Mouse (Mus musculus) cerebellum, adult 9-10 months (tissue): ENCODE measurements around the gene Jmjd8.
"Not testable (repeated sequence)": the region's sequence is repeated elsewhere in the genome, so short reads cannot be mapped to it uniquely, and the experiment has no call there.

Experiments used
- DNase-seq: peaks from one replicate; pipeline ENCODE4 v3.0.0; 2022

The Jmjd8 gene

DNA sequence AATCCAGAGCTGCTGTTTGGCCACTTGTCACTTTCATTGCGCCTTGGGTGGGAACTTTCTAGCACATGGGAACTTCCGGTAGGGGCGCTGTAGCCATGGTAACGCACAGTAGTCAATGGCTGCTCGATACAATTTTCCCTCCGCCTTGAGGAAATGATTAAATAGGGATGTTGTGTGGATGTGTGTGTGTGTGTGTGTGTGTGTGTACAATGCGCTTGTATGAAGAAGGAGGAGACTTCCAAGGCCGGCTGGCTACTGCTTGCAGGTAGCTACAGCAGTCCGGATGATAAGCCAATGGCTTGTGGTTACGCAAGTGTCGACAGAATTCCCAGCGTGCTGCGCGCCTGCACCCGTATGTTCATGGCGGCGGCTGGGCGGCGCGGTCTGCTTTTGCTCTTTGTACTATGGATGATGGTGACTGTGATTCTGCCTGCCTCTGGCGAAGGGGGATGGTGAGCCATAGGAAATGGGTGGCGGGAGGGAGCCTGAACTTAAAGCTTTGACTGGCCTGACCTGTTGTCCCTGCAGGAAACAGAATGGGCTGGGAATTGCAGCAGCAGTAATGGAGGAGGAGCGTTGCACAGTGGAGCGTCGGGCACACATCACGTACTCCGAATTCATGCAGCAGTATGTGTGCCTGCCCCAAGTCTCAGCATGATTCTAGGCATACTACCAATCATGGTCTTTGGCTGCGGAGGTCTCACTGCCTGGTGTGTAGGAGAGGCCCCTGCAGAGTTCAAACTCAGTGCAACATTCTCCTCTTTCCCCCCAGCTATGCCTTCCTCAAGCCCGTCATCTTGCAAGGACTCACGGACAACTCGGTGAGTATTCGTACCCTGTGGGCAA is at the start of gene Jmjd8:
TSS of gene Jmjd8 (plus strand) at position 156 of the 846 bp plus-strand sequence.
- peak; percentile 85 for DNase-seq

DNA sequence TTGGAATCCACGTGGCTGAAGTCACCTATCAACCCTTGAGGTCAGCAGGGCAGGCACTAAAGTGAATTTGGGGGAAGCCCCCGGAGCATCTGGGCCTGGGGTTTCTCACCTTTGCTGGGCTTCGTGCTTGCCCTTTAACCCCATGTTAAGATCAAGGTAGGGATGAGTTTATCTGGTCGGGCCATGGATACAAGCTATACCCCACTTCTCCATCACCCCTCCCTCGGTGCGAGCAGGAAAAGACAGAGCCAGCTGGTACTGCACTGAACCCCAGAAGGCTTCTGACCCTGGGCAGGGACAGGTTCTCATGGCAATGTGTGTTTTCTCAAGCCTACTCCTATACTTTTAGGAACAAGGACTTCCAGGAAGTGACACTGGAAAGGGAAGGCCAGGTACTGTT is 47.3 kb upstream of the Jmjd8 start:
- DNase-seq: no peak

- peak; percentile 71 for DNase-seq
These were observed 45.6 kb upstream of the Jmjd8 start for GRCm38 (mm10) chr17:25783086-25783485.

GRCm38 (mm10) chr17:25783861-25784574 is 44.6 kb upstream of the Jmjd8 start:
- DNase-seq: peak; percentile 46

DNA sequence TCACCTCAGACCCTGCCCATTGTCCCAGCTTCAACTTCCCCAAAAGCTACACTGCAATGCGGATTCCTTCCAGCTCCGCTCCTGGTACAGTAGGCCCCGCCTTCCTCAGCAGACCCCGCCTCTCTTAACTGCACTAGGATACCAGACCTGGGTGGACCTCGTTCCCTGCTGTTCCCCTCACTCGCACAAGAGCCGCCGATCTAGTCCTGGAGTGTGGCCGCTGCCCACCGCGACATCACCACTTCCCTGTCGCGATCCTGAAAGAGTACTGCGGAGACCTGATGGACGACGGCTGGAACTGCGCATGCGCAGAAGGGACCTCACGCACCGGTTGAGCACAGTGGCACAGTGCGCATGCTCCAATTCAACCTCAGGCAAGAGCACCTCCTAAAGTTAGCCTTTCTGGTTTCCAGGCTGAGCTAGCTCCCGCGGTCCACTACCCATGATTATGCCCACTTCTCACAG is 43.4 kb upstream of the Jmjd8 start, which contains the start of gene Haghl:
TSS of gene Haghl (minus strand) at position 393 of the 465 bp plus-strand sequence.
- DNase-seq: peak; percentile 98

- DNase-seq: no peak
These were observed 42.4 kb upstream of the Jmjd8 start, which contains the start of gene Ccdc78 for GRCm38 (mm10) chr17:25786280-25786679. TSS of gene Ccdc78 (plus strand) at chr17:25786580.

DNA sequence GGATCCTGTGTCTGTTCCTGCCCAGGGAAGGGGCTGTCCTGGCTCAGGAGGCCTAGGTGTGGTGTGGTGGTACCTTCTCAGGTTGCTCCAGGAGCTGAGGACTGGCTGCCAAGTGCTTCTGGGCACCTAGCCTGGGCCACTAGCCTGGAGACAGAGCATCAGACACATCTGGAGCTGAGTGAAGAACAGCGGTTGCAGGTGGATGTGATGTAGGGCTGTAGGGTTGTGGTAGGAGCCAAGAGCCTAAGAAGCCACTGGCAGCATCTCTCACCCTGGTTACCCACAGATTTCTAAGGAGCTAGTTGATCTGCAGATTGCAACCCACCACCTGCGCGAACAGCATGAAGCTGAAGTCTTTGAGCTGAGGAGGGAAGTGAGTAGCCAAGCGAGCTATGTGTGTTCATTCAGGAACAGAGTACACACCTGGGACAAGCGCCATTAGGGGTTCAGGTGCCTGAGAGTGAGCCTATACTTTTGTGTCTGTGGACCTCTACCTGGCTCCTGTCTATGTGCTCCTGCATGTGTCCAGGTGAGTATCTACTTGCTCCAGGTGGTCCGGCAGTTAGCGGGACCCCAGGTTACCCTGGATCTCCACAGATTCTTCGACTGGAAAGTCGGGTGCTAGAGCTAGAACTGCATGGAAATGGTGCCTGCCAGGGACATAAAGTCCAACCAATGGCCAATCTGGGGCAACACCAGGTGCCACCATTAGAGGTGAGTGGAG is 41.7 kb upstream of the Jmjd8 start:
- DNase-seq: no peak

GRCm38 (mm10) chr17:25791320-25791842 is 37.3 kb upstream of the Jmjd8 start:
- DNase-seq: no peak

DNA sequence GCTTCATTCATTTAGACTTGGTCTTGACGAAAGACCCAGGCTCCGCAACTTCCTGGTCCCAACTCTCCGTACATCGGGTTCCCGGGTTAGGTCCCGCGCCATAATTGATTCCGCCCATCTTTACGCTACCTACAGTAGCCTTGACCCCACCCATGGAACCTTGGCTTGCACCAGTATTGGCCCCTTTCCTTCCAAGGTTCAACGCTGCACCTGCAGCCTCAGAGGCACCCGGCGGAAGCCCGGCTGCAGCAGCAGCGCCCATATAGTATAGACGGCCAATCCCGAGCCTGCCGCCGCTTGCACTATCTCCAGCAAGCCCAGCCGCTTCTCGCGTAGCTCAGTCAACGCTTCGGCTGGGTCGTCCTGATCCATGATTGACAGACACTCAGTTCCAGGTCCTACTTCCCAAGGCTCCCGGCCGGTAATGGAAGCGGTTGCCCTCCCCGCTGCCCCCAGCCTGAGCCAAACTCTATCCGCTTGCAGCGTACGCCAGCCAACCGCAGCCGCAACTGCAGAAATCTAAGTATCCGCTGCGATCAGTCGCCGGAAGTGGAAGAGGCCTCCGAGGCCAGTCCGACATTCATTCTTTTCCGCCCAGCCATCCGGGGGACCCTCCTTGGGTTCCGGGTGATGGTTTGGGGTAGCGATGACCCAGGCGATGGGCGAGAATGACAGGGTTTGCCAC is 36.7 kb upstream of the Jmjd8 start:
- DNase-seq: peak; percentile 86

GRCm38 (mm10) chr17:25792615-25793014 is 36.1 kb upstream of the Jmjd8 start, which contains the start of gene Fam173a:
TSS of gene Fam173a (minus strand) at chr17:25792901.
- no peak for DNase-seq

GRCm38 (mm10) chr17:25794197-25794596 is 34.5 kb upstream of the Jmjd8 start:
- DNase-seq: no peak

DNA sequence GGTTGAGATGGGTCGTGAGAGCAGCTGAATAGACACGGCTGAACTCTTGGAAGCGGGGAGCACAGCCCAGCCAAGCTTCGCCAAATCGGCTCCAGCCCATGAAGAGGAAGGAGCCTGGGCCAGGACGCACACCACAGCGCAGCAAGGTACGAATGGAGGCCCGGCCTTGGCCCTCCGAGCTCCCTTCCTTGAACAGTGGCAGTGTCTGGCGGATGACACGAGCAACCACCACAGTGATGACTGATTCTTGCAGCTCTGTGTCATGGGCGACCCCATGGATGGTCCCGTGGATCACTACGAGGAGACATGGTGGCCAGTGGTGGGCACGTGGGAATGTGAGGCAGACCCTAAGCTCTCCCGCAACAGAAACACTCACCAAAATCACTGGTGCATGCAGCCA is 33.7 kb upstream of the Jmjd8 start:
- DNase-seq: no peak

DNA sequence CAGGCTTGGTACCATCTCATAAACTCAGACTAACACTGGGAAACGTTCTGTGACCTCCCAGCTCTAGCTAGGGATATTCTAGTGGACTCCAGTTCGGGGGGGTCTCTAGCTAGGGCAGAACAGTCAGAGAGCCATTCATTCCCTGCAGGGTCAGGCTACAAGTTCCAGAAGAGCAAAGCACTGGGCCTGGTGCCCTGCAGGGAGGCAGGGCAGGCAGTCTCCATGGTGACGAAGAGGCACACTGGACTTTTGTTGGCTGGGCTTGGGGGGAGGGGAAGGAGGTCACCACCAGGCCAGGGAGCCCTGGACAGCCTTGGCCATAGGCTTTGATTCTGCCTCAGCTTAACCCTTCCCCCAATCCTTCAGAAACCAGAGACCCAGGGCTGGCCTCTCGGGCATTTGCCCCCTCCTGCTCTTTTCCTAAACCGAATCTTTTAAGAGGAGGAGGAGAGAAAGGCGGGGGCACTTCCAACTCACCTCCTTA is 33.0 kb upstream of the Jmjd8 start, which contains the start of gene AC134908.4:
TSS of gene AC134908.4 (minus strand) at position 51 of the 484 bp plus-strand sequence.
- DNase-seq: no peak

DNA sequence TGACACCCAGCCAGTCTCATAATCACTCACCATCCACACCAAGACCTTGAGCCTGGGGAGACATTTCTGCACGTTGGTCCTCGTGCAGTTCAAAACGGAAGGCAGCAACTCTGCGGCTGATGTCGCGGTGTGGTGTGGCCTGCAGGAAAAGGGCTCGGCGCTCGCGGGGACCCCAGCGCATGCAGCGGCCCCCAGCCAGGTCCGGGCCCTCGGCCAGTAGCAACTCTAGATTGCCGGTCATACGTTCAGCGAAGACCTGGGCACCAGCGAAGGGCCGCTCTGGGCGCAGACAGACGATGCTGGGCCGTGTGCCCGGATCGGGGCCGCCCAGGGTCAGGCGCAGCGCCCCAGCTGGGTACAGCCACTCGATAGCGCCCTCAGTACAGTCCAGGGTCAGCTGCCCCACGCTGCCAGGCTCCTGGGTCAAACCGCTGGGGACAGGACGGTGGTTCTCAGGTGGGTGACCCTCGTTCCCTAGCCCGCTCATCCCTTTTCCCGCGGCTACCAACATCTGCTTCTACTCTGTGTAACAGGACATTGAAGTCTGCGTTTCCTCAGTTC is 32.4 kb upstream of the Jmjd8 start:
- no peak for DNase-seq

DNA sequence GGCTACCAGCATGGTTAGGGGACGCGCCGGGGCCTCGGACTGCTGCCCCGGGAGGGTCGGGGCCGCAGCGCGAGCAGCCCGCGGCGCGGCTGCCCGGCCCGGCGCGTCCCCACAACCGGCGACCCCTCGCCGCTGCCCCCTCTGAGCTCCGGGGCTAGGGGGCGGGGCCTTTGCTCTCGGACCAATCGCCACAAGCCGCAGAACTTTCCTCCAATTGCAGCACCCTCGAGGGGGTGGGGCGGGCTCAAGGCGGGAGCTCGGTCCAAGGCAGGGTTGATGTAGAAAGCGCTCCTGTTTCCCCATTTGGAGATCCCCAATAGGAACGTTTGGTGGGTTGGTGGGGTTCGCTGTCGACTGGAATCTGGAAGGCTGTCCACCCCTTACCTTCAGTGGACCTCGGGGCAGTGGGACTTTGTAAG is 31.7 kb upstream of the Jmjd8 start, which contains the start of gene Metrn:
TSS of gene Metrn (minus strand) at position 186 of the 419 bp plus-strand sequence.
- no peak for DNase-seq

GRCm38 (mm10) chr17:25801029-25801428 is 27.6 kb upstream of the Jmjd8 start:
- DNase-seq: peak; percentile 86

- DNase-seq: no peak
These were observed 25.7 kb upstream of the Jmjd8 start for GRCm38 (mm10) chr17:25802825-25803517.

DNA sequence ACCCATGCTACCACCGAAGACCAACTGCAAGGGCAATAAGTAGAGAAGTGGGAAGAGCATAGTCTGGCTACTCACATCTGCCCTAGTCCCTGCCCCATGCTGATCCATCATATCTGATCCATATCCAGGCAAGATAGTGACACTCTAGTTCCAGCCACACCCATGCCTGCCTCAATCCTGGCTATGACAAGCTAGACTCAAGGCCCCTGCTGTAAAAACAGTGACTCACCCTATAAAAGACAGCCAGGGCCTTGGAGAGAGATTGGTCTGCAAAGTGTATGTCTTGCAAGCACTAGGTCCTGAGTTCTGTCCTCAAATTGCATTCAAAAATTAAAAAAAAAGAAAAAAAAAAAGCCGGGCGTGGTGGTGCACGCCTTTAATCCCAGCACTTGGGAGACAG is 22.2 kb upstream of the Jmjd8 start:
- DNase-seq: no peak

DNA sequence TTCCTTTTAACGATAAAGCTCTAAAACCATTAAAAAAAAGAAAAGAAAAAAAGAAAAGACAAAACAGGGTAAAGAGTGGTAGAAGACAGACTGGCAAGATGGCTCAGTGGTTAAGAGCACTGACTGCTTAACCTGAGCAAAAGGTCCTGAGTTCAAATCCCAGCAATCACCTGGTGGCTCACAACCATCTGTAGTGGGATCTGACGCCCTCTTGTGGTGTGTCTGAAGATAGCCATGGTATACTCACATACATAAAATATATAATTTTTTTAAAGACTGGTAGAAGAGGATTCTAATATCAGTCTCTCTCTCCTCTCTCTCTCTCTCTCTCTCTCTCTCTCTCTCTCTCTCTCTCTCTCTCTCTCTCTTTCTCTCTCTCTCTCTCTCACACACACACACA is 21.2 kb upstream of the Jmjd8 start:
- DNase-seq: not testable (repeated sequence)

- peak; percentile 65 for DNase-seq
These were observed 20.6 kb upstream of the Jmjd8 start for GRCm38 (mm10) chr17:25808028-25808427.
